Mouse (Mus musculus) liver, embryonic 14.5 days (tissue): Measurements from ENCODE around the gene March6. TPM values are rescaled to one million over a fixed set of nuclear protein-coding genes. Genes with fewer than 3 reads are reported as not detected.
A peak's percentile ranks its signal among the peaks of the same experiment; 100 is the strongest.

Experiments
- ATAC-seq: fragments of 200-750 bp; cut with Nextera tagmentation; 2 replicates; pipeline ENCODE4 v1.8.0; 2017; ENCODE audit warnings: moderate number of reproducible peaks, mild to moderate bottlenecking, moderate library complexity; ENCODE audit not compliant: insufficient read depth
- DNase-seq, 3 experiments: peaks; one replicate each; pipeline ENCODE4 v3.0.0-alpha.2; 2012 to 2013; ENCODE audit warnings: low read depth in 3 of 3, low spot score in 3 of 3
- H3K27ac ChIP-seq: fragments of 300-500 bp; sonication (generic); 2 replicates; pipeline ENCODE4 v1.5.1; 2014; ENCODE audit warnings: moderate library complexity, mild to moderate bottlenecking, control low read depth, inconsistent platforms
- H3K27me3 ChIP-seq: fragments of 300-500 bp; sonication (generic); 2 replicates; pipeline ENCODE4 v1.6.1; 2014; ENCODE audit warnings: mild to moderate bottlenecking, low read length, moderate library complexity; ENCODE audit not compliant: control insufficient read depth, insufficient read depth
- H3K36me3 ChIP-seq: fragments of 300-500 bp; sonication (generic); replicated peaks from 2 replicates; pipeline ENCODE4 v1.6.1; 2014; ENCODE audit warnings: low read depth; ENCODE audit not compliant: control insufficient read depth, insufficient read depth
- H3K4me1 ChIP-seq, 2 experiments: fragments of 200-500 bp in 1 of 2; fragments of 300-500 bp in 1 of 2; sonication (generic) in 1 of 2; replicated peaks; 2 replicates each; pipeline ENCODE4 v1.6.1; 2012 to 2014; ENCODE audit warnings: antibody characterized with exemption in 1 of 2, inconsistent platforms in 1 of 2, low read length in 1 of 2; ENCODE audit not compliant: control insufficient read depth in 2 of 2, insufficient read depth in 2 of 2
- H3K4me2 ChIP-seq: fragments of 300-500 bp; sonication (generic); 2 replicates; pipeline ENCODE4 v1.6.1; 2014; ENCODE audit warnings: low read depth, mild to moderate bottlenecking, control low read depth, moderate library complexity
- H3K4me3 ChIP-seq, 2 experiments: fragments of 200-500 bp in 1 of 2; fragments of 300-500 bp in 1 of 2; sonication (generic) in 1 of 2; 2 replicates each; pipeline ENCODE4 v1.5.1; 2012 to 2014; ENCODE audit warnings: low read depth in 2 of 2, low read length in 2 of 2, mild to moderate bottlenecking in 2 of 2, control low read depth in 1 of 2, inconsistent platforms in 1 of 2, moderate library complexity in 1 of 2; ENCODE audit not compliant: insufficient read depth in 1 of 2
- H3K9ac ChIP-seq: fragments of 300-500 bp; sonication (generic); replicated peaks from 2 replicates; pipeline ENCODE4 v1.6.1; 2014; ENCODE audit warnings: mild to moderate bottlenecking, control low read depth, moderate library complexity
- H3K9me3 ChIP-seq: fragments of 300-500 bp; sonication (generic); 2 replicates; pipeline ENCODE4 v1.6.1; 2016; ENCODE audit warnings: low read length, mixed read lengths; ENCODE audit not compliant: control insufficient read depth
- CTCF ChIP-seq: IDR thresholded peaks from 2 replicates; pipeline ENCODE4 v1.5.1; 2016; ENCODE audit warnings: antibody characterized with exemption, low read depth, control low read depth
- EP300 ChIP-seq: IDR thresholded peaks from 2 replicates; pipeline ENCODE4 v1.6.1; 2016; ENCODE audit warnings: antibody characterized with exemption, low read depth
- WGBS: fragments of 180-500 bp; shearing (Covaris S2); extraction: QIAGEN DNeasy Blood & Tissue Kit; methylation state at CpG from one replicate; pipeline ENCODE4 v1.1.7; 2014; ENCODE audit not compliant: insufficient replicate concordance; 5-methylcytosine and 5-hydroxymethylcytosine counted together
- polyA plus RNA-seq, 2 experiments: library from polyadenylated mRNA; depleted of rRNA in 1 of 2; stranded (reverse) in 1 of 2; unstranded in 1 of 2; fragments of >200 nt; fragmentation: Nextera tagmentation in 1 of 2; extraction: Ambion mirVana in 1 of 2; gene quantifications; 2 replicates each; pipeline versions ENCODE4 v1.2.1 to v1.2.3; 2012 to 2014

Gene March6
- polyA plus RNA-seq, 2 experiments, result 9.0 to 12.7 TPM

- TF ChIP-seq EP300 (no peak), CTCF (no peak)
- no peak overlapping the region for H3K4me2 ChIP-seq
- no peaks in the 10 kb centered on the region for H3K36me3 ChIP-seq
- H3K4me1 ChIP-seq, result no peaks in the 10 kb centered on the region
- H3K9ac ChIP-seq, result no peak overlapping the region
- no peaks in the 10 kb centered on the region for H3K9me3 ChIP-seq
- 27% methylated on average over 2 of the region's 2 CpGs for WGBS
- H3K27me3 ChIP-seq, result no peaks in the 10 kb centered on the region
- no peak for DNase-seq
- ATAC-seq, result no peak
- H3K4me3 ChIP-seq, result no peak overlapping the region
- H3K27ac ChIP-seq, result no peak overlapping the region
Measured at GRCm38 (mm10) chr15:31554855-31555254, 24.0 kb upstream of the March6 start.

DNA sequence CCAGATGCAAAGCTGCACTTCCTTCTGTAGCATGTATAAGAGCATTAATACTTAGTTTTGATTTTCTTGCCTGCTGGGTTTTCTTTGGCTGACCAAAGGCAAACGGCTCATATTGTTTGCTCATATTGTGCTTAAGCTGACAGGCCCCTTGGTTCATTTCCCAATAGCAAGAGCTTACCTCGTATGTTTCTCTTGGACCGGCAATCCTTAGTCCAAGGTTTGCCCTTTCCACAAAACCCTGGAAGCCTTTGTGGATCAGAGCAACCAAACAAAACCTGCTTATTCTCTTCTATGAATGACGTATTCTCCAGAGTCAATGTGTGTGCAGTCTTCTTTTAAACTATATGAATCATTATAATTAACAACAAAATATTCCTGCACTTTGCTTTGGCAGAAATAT, 19.5 kb upstream of the March6 start:
- H3K4me3 ChIP-seq, result no peak overlapping the region
- H3K9ac ChIP-seq, result no peak overlapping the region
- ATAC-seq (no peak), DNase-seq (no peak)
- no peaks in the 10 kb centered on the region for H3K27me3 ChIP-seq
- no peaks in the 10 kb centered on the region for H3K9me3 ChIP-seq
- WGBS, result 70% methylated on average over 4 of the region's 4 CpGs
- no peak for TF ChIP-seq EP300
- no peak for TF ChIP-seq CTCF
- H3K4me1 ChIP-seq, result peaks cover 0 to 4% of the 10 kb centered on the region in 2 experiments; a peak in 1 of 4 replicates
- no peaks in the 10 kb centered on the region for H3K36me3 ChIP-seq
- no peak overlapping the region for H3K27ac ChIP-seq
- H3K4me2 ChIP-seq, result no peak overlapping the region

DNA sequence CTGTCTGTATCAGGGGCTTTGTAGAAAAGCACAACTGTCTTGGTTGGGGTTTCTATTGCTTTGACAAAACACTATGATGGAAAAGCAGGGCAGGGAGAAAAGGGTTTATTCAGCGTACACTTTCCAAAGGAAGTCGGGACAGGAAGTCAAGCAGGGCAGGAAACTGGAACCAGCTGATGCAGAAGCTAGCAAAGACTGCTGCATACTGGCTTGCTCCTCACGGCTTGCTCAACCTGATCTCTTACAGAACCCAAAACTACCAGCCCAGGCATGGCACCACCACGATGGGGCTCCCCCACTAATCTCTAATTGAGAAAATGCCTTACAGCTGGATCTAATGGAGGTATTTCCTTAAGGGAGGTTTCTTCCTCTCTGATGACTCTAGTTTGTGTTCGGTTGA, 16.6 kb upstream of the March6 start:
- H3K4me1 ChIP-seq, result peaks cover 3 to 12% of the 10 kb centered on the region in 2 experiments
- DNase-seq (no peak), ATAC-seq (no peak)
- 44% methylated on average over 5 of the region's 5 CpGs for WGBS
- H3K4me2 ChIP-seq, result no peak overlapping the region
- no peaks in the 10 kb centered on the region for H3K9me3 ChIP-seq
- no peak overlapping the region for H3K9ac ChIP-seq
- H3K36me3 ChIP-seq, result no peaks in the 10 kb centered on the region
- no peak overlapping the region for H3K27ac ChIP-seq
- TF ChIP-seq EP300, result peak; percentile 24; the same call in 1 of the 2 replicates
- no peak for TF ChIP-seq CTCF
- H3K27me3 ChIP-seq, result no peaks in the 10 kb centered on the region
- no peak overlapping the region for H3K4me3 ChIP-seq

- DNase-seq (no peak), ATAC-seq (no peak)
- TF ChIP-seq CTCF (no peak), EP300 (no peak)
- H3K4me1 ChIP-seq, result peaks cover 13 to 23% of the 10 kb centered on the region in 2 experiments
- H3K27ac ChIP-seq, result no peak overlapping the region
- WGBS, result 77% methylated on average over 6 of the region's 6 CpGs
- H3K36me3 ChIP-seq, result no peaks in the 10 kb centered on the region
- no peak overlapping the region for H3K4me3 ChIP-seq
- no peak overlapping the region for H3K4me2 ChIP-seq
- H3K9ac ChIP-seq, result no peak overlapping the region
- no peaks in the 10 kb centered on the region for H3K9me3 ChIP-seq
- H3K27me3 ChIP-seq, result no peaks in the 10 kb centered on the region
Measured at GRCm38 (mm10) chr15:31546291-31546690, 15.4 kb upstream of the March6 start.

- TF ChIP-seq EP300 (no peak), CTCF (no peak)
- ATAC-seq (no peak), DNase-seq (no peak)
- 61% methylated on average over 1 of the region's 1 CpGs for WGBS
- Histone ChIP-seq H3K36me3 (no peaks in the 10 kb centered on the region), H3K4me2 (no peak overlapping the region), H3K9ac (no peak overlapping the region), H3K9me3 (no peaks in the 10 kb centered on the region), H3K4me1 (peaks cover 24 to 36% of the 10 kb centered on the region in 2 experiments), H3K27me3 (no peaks in the 10 kb centered on the region), H3K27ac (no peak overlapping the region), H3K4me3 (no peak overlapping the region)
Measured at GRCm38 (mm10) chr15:31545058-31545457, 14.2 kb upstream of the March6 start.
